Mouse (Mus musculus): ENCODE data around the gene Nwd1. TPM values are rescaled to one million over a fixed set of nuclear protein-coding genes. Genes with fewer than 3 reads are reported as not detected.

Nwd1 gene
- 1.4 and 2.5 TPM in 2 replicates for polyA plus RNA-seq (2015; fragmentation: Nextera tagmentation; extraction: Ambion mirVana)

DNA sequence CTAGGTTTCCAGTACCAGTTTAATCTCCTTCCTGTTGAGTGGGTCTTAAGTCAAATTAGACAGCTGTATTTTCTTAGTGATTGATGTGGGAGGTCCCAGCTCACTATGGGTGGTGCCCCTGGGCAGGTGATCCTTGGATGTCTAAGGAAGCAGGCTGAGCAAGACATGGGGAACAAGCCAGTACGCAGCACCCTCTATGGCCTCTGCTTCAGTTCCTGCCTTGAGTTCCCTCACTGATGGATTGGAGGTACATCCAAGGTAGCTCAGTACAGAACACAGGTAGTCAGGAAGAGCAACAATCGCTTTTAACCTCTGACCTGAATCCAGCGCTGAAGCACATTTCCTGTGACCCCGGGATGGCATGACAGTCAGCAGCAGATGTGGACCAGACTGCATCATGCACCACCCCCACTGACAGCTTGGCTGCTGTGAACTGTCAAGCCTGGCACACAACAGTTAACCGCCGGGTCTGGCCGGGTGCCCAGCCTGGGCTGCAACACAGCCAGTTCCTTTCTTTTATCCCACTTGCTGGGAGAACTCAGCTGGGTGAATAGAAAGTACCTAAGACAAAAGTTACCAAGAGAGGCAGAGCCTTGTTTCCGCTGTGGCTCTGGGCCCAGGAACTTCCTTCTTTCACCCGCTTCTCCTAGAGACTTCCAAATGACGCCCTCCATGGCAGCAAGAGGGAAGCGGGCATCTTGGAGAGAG is at the start of gene Nwd1:
Gene Nwd1, plus strand, starts transcription at position 652 of the 708 bp plus-strand sequence.
- Histone ChIP-seq H3K27me3 (ENCODE audit: control insufficient read depth, insufficient read depth, low read depth, low read length) (no peaks in the 10 kb centered on the region), H3K4me2 (ENCODE audit: low read length) (0 out of 2 replicates have a peak within 1 kb of the TSS, but pooled peaks have one; percentile 5), H3K9me3 (replicated peaks; ENCODE audit: control insufficient read depth, low read length, poor library complexity, severe bottlenecking) (no peaks in the 10 kb centered on the region), H3K36me3 (ENCODE audit: control insufficient read depth, insufficient read depth, low read length) (no peaks in the 10 kb centered on the region), H3K9ac (ENCODE audit: low read depth, low read length) (no peak within 1 kb of the TSS), H3K27ac (ENCODE audit: low read length) (peak within 1 kb of the TSS; percentile 58), H3K4me3 (ENCODE audit: low read depth, low read length) (no peak within 1 kb of the TSS), H3K4me1 (ENCODE audit: control insufficient read depth, insufficient read depth, low read length) (no peaks in the 10 kb centered on the region)
- ATAC-seq = peak; percentile 91
- 46% methylated on average over 11 of the region's 11 CpGs for WGBS

DNA sequence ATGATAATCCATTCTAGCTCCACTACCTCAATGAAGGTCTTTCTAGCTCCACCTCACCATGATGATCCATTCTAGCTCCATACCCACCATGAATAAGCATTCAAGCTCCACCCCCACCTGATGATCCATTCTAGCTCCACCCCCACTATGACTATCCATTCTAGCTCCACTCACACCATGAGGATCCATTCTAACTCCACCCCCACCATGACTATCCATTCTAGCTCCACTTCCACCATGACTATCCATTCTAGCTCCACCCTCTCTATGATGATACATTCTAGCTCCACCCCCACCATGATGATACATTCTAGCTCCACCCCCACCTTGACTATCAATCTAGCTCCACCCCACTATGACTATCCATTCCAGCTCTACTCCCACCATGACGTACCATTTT is 3.6 kb upstream of the Nwd1 start:
- Histone ChIP-seq H3K4me1 (ENCODE audit: control insufficient read depth, insufficient read depth, low read length) (no peaks in the 10 kb centered on the region), H3K9ac (ENCODE audit: low read depth, low read length) (no peak overlapping the region), H3K4me3 (ENCODE audit: low read depth, low read length) (no peak overlapping the region), H3K27me3 (ENCODE audit: control insufficient read depth, insufficient read depth, low read depth, low read length) (no peaks in the 10 kb centered on the region), H3K27ac (ENCODE audit: low read length) (no peak overlapping the region), H3K4me2 (ENCODE audit: low read length) (no peak overlapping the region), H3K36me3 (ENCODE audit: control insufficient read depth, insufficient read depth, low read length) (no peaks in the 10 kb centered on the region), H3K9me3 (replicated peaks; ENCODE audit: control insufficient read depth, low read length, poor library complexity, severe bottlenecking) (no peaks in the 10 kb centered on the region)
- ATAC-seq = 0 out of 2 replicates have a peak, but pooled peaks have one; percentile 27
- WGBS = 100% methylated on average over 1 of the region's 1 CpGs

DNA sequence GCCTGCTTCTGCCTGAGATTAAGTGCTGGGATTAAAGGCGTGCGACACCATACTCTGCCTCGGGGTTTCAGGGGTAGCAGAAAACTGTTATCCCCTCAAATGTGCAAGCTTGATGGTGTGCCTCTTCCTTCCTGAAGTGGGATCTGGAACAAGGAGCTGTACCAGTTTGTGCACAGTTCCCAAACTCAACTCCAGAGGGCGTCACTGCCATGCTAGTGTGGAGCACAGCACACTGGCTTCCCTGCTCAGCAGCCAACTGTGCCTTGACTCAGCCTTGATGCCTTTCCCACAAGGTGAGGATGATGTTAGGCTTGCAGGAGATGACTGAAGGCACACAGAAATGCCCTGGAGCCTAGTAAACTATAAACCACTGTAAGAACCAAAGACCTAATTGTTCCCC is 1.9 kb upstream of the Nwd1 start:
- Histone ChIP-seq H3K9me3 (replicated peaks; ENCODE audit: control insufficient read depth, low read length, poor library complexity, severe bottlenecking) (no peaks in the 10 kb centered on the region), H3K27me3 (ENCODE audit: control insufficient read depth, insufficient read depth, low read depth, low read length) (no peaks in the 10 kb centered on the region), H3K4me1 (ENCODE audit: control insufficient read depth, insufficient read depth, low read length) (no peaks in the 10 kb centered on the region), H3K27ac (ENCODE audit: low read length) (no peak overlapping the region), H3K4me2 (ENCODE audit: low read length) (no peak overlapping the region), H3K9ac (ENCODE audit: low read depth, low read length) (no peak overlapping the region), H3K4me3 (ENCODE audit: low read depth, low read length) (no peak overlapping the region), H3K36me3 (ENCODE audit: control insufficient read depth, insufficient read depth, low read length) (no peaks in the 10 kb centered on the region)
- 71% methylated on average over 4 of the region's 4 CpGs for WGBS
- no peak for ATAC-seq

DNA sequence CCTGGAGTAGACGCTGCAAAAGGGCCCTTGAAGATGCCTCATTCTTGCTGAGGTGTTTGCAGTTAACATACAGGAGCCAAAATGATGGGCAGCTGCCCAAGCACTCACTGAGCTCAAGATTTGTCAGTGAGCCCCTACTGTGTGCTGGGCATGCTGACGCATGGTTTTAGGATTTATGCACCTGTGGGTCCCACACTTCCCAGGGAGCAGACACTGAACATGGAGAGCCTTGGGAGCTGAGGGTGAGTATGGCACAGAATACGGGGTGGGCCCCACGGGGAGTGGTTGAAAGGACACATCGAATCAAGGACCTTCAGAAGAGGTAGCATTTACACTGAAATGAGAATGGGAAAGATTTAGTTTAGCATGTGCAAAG is 245 bp downstream of the Nwd1 start:
- no peak overlapping the region for H3K9ac ChIP-seq (ENCODE audit: low read depth, low read length)
- H3K36me3 ChIP-seq (ENCODE audit: control insufficient read depth, insufficient read depth, low read length) = no peaks in the 10 kb centered on the region
- no peaks in the 10 kb centered on the region for H3K4me1 ChIP-seq (ENCODE audit: control insufficient read depth, insufficient read depth, low read length)
- 68% methylated on average over 5 of the region's 5 CpGs for WGBS
- H3K4me2 ChIP-seq (ENCODE audit: low read length) = 0 out of 2 replicates have a peak overlapping the region, but pooled peaks have one; percentile 5
- H3K4me3 ChIP-seq (ENCODE audit: low read depth, low read length) = no peak overlapping the region
- no peaks in the 10 kb centered on the region for H3K9me3 ChIP-seq (replicated peaks; ENCODE audit: control insufficient read depth, low read length, poor library complexity, severe bottlenecking)
- no peaks in the 10 kb centered on the region for H3K27me3 ChIP-seq (ENCODE audit: control insufficient read depth, insufficient read depth, low read depth, low read length)
- H3K27ac ChIP-seq (ENCODE audit: low read length) = peak overlapping the region; percentile 58
- peak; percentile 56 for ATAC-seq

DNA sequence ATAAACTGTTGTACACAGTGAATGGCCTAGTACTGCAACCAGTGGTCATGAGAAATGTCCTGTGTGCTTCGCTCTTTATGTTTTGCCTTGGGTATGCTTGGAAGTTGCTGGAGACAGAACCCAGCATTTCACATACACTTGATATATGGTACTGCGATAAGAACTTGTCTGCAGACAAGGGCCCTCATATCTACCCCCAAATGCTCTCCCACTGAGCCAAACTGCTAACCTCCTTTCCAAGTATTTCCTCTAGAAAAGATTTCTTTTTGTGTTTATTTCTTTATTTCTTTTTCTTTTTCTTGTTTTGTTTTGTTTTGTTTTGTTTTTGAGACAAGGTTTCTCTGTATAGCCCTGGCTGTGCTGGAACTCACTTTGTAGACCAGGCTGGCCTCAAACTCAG is 4.2 kb downstream of the Nwd1 start:
- WGBS = 96% methylated on average over 2 of the region's 2 CpGs

DNA sequence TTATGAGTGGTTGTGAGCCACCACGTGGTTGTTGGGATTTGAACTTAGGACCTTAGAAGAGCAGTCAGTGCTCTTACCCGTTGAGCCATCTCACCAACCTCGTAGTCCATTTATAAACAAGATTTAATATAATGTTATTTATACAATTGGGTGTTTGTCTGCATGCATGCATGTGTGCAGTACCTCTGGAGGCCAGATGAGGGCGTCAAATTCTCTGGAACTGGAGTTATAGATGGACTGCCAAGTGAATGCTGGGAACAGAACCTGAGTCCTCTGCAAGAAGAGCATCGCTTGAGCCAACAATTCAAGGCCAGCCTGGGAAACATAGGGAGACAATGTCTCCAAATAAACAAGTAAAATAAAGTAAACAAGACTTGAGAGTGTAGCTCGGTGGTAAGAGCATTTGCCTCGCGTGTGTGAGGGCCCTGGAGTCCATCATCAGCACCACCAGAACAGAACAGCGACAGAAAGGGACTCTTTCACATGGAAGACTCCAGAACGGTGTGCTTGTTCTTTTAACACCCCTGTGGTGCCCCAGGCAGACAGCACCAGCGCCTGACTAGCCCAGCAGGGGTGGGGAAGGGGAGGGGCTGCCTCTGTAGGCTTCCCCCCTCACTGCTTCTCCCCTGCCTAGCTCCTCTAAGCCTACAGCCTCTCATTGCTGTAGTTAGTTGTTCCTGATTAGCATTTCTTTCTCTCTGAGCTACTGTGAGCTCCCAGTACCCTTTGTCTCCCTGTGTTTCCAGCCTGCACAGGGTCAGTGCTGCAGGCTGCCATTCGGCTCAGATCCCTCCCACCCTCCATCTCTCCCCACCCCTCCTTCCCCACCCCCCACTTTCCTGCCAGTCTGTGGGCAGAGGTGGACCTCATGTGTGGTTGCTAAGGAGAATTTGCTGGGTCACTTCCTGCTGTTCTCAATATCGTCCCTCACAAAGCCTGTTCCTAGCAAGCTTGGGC is 8.3 kb downstream of the Nwd1 start:
- Histone ChIP-seq H3K4me3 (ENCODE audit: low read depth, low read length) (no peak overlapping the region), H3K36me3 (ENCODE audit: control insufficient read depth, insufficient read depth, low read length) (no peaks in the 10 kb centered on the region), H3K27me3 (ENCODE audit: control insufficient read depth, insufficient read depth, low read depth, low read length) (no peaks in the 10 kb centered on the region), H3K4me2 (ENCODE audit: low read length) (peak overlapping the region; percentile 26; the same call in 1 of the 2 replicates), H3K9me3 (replicated peaks; ENCODE audit: control insufficient read depth, low read length, poor library complexity, severe bottlenecking) (no peaks in the 10 kb centered on the region), H3K9ac (ENCODE audit: low read depth, low read length) (peak overlapping the region; percentile 39; the same call in 1 of the 2 replicates), H3K27ac (ENCODE audit: low read length) (peak overlapping the region; percentile 79), H3K4me1 (ENCODE audit: control insufficient read depth, insufficient read depth, low read length) (peaks cover 6% of the 10 kb centered on the region; the same call in 1 of the 2 replicates)
- WGBS = 21% methylated on average over 13 of the region's 13 CpGs
- peak; percentile 92 for ATAC-seq

More for the DNA sequence above, 4.2 kb downstream of the Nwd1 start:
- no peak overlapping the region for H3K27ac ChIP-seq (ENCODE audit: low read length)
- no peak for ATAC-seq
- H3K9me3 ChIP-seq (replicated peaks; ENCODE audit: control insufficient read depth, low read length, poor library complexity, severe bottlenecking) = no peaks in the 10 kb centered on the region
- H3K27me3 ChIP-seq (ENCODE audit: control insufficient read depth, insufficient read depth, low read depth, low read length) = no peaks in the 10 kb centered on the region
- no peak overlapping the region for H3K4me3 ChIP-seq (ENCODE audit: low read depth, low read length)
- peaks cover 6% of the 10 kb centered on the region; the same call in 1 of the 2 replicates for H3K4me1 ChIP-seq (ENCODE audit: control insufficient read depth, insufficient read depth, low read length)
- no peaks in the 10 kb centered on the region for H3K36me3 ChIP-seq (ENCODE audit: control insufficient read depth, insufficient read depth, low read length)
- H3K4me2 ChIP-seq (ENCODE audit: low read length) = no peak overlapping the region
- no peak overlapping the region for H3K9ac ChIP-seq (ENCODE audit: low read depth, low read length)

DNA sequence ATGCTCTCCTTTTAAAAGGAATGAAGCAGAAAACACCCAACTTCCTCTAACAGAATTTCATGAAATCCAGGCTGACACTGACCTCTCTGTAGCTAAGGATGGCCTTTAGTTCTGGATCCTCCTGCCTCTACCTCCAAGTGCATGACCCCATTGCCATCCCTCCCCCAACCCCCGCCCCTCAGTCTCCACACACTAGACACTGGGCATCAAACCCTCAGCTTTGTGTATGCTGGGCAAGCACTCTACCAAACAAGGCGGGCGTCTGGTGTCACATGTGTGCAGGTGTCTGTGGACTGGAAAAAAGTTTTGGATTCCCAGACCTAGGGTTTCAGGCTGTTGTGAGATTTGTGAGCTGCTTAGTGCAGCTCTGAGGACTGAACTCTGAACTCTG is 9.0 kb downstream of the Nwd1 start:
- H3K36me3 ChIP-seq (ENCODE audit: control insufficient read depth, insufficient read depth, low read length) = no peaks in the 10 kb centered on the region
- 50% methylated on average over 3 of the region's 3 CpGs for WGBS
- peak overlapping the region; percentile 39; the same call in 1 of the 2 replicates for H3K9ac ChIP-seq (ENCODE audit: low read depth, low read length)
- peak; percentile 66 for ATAC-seq
- no peak overlapping the region for H3K4me2 ChIP-seq (ENCODE audit: low read length)
- no peak overlapping the region for H3K4me3 ChIP-seq (ENCODE audit: low read depth, low read length)
- no peaks in the 10 kb centered on the region for H3K9me3 ChIP-seq (replicated peaks; ENCODE audit: control insufficient read depth, low read length, poor library complexity, severe bottlenecking)
- H3K27ac ChIP-seq (ENCODE audit: low read length) = peak overlapping the region; percentile 79
- no peaks in the 10 kb centered on the region for H3K27me3 ChIP-seq (ENCODE audit: control insufficient read depth, insufficient read depth, low read depth, low read length)
- peaks cover 6% of the 10 kb centered on the region; the same call in 1 of the 2 replicates for H3K4me1 ChIP-seq (ENCODE audit: control insufficient read depth, insufficient read depth, low read length)

DNA sequence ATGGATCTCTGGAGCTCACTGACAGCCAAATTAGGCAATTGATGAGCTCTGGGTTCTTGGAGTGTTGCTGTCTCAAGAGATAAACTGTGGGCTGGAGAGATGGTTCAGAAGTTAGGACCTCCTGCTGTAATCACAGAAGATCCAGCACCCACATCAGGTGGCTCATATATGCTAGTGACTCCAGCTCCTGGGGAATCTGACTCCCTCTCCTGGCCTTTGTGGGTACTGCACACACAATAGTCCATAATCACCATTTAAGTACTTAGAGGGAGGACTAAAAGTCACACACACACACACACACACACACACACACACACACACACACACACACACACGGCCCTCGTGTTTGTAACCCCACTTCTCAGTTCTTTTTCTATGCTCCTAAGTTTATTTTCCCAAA is 13.5 kb downstream of the Nwd1 start:
- 93% methylated on average over 2 of the region's 2 CpGs for WGBS
- H3K36me3 ChIP-seq (ENCODE audit: control insufficient read depth, insufficient read depth, low read length) = no peaks in the 10 kb centered on the region
- no peak overlapping the region for H3K4me2 ChIP-seq (ENCODE audit: low read length)
- H3K27me3 ChIP-seq (ENCODE audit: control insufficient read depth, insufficient read depth, low read depth, low read length) = no peaks in the 10 kb centered on the region
- no peak for ATAC-seq
- H3K9ac ChIP-seq (ENCODE audit: low read depth, low read length) = no peak overlapping the region
- no peak overlapping the region for H3K27ac ChIP-seq (ENCODE audit: low read length)
- H3K4me3 ChIP-seq (ENCODE audit: low read depth, low read length) = no peak overlapping the region
- H3K9me3 ChIP-seq (replicated peaks; ENCODE audit: control insufficient read depth, low read length, poor library complexity, severe bottlenecking) = no peaks in the 10 kb centered on the region
- peaks cover 4% of the 10 kb centered on the region; the same call in 1 of the 2 replicates for H3K4me1 ChIP-seq (ENCODE audit: control insufficient read depth, insufficient read depth, low read length)
